Mouse (Mus musculus) megakaryocyte, embryonic 14.5 days (primary cell): ENCODE data around the gene Sec24a.

Source experiments
- FLI1 ChIP-seq: IDR thresholded peaks from 2 replicates; pipeline ENCODE4 v1.6.1; 2012; ENCODE audit warnings: low read length, inconsistent platforms, mixed read lengths
- GATA1 ChIP-seq: IDR thresholded peaks from 3 replicates; pipeline ENCODE4 v1.6.1; 2012; ENCODE audit warnings: mixed read lengths, low read length, inconsistent platforms, borderline replicate concordance

DNA sequence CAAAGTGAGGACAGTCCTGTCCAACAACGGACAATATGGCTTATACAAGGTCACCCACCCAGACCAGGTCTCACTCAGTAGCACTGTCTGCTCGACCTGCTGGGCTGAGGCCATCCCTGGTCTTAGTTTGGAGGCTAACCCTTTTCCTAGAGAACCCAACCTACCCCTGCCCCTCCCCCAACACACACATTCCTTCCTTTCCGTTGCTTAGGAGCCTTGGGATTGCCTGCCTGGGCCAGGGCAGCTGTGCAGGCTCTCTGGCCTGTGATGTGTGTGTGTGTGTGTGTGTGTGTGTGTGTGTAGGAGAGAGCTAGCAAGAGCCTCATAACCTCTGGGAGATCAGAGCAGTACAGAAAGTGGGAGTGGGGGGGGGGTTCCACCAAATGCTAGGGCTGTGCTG is 114.9 kb downstream of the Sec24a start:
- TF ChIP-seq FLI1 (no peak), GATA1 (no peak)
